Mouse (Mus musculus) G1E-ER4 (cell line): ENCODE measurements around the gene Cxcl5. TPM values are rescaled to one million over a fixed set of nuclear protein-coding genes. Genes with fewer than 3 reads are reported as not detected.

Experiments used
- GATA1 ChIP-seq: IDR thresholded peaks from one replicate; pipeline ENCODE4 v1.8.0; 2012; ENCODE audit warnings: low read length, inconsistent platforms
- polyA plus RNA-seq: library from polyadenylated mRNA; stranded (reverse); fragments of >175 nt; gene quantifications from 2 replicates; pipeline ENCODE4 v1.2.3, GENCODE M21; 2012

Cxcl5 gene
- not detected in 2 replicates for polyA plus RNA-seq

DNA sequence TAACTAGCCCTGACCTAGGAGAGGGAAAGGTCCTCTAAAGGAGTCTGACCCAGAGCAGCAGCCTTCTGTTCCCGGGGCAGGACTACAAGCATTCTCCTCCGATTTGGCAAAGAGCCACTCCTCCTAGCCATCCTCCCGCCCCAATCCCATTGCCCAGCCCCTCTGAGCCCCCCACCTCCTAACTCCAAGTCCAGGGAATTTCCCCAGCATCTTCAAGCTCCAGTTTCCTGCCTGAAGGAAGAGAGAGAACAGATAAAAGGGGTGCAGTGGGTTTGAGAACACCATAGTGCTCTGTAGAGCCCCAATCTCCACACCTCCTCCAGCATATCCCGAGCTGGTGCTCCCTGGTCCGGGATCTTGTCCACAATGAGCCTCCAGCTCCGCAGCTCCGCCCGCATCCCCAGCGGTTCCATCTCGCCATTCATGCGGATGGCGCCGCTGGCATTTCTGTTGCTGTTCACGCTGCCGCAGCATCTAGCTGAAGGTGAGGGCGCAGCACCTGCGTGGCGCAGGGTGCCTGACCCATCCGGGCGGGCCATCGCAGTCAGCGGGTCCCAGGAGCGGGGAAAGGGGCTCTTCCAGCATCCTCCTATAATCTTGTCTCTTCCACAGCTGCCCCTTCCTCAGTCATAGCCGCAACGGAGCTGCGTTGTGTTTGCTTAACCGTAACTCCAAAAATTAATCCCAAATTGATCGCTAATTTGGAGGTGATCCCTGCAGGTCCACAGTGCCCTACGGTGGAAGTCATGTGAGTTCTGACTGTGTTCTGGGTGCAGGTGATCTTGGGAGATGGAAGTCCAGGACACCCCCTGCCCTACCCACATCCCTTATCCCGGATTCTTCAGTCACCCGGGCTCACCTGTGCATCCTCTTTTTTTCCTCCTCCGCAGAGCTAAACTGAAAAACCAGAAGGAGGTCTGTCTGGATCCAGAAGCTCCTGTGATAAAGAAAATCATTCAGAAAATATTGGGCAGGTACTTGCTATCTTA is at the start of gene Cxcl5:
Gene Cxcl5 (plus strand): TSS at position 284 of the 989 bp plus-strand sequence.
- TF ChIP-seq GATA1: no peak

- no peak for TF ChIP-seq GATA1
Measured at GRCm38 (mm10) chr5:90711409-90711808, 47.8 kb upstream of the Cxcl5 start.

GRCm38 (mm10) chr5:90717937-90718336 is 41.2 kb upstream of the Cxcl5 start:
- no peak for TF ChIP-seq GATA1

DNA sequence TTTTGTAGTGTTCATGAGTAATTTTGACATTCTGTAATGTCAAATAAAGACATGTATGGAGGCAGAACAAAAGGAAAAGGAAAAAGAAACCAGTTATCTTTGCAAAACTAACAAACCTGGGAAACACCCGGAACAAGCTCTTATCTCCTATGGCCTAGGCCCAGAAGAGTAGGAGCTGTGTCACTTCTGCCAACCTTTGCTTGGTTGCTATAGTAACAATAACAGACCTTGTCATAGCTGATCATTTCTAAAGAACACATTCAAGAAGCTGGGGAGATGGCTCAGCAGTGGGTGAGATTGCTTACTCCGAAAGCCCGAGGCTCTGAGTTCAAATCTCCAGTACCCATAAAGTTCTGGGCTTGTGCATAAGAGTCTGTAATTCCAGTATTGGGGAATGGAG is 36.5 kb upstream of the Cxcl5 start:
- no peak for TF ChIP-seq GATA1

DNA sequence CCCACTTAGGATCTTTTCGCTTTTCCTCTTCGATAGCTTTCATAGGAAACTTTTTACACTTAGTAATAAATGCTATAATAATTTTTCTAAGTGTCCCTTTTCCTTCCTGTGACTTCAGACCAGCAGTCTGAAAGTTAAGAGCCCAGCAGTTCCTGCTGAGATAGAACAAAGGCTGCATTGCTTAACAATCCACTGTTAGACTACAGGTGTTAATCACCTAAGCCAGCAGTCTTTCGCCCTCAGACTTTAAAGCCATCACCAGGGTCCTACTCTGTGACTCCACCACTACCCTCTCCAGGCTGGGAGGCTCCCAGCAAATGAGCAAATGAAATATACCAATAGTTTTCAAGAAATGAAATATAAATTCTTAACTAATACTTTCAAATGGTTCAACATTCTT is 30.9 kb upstream of the Cxcl5 start:
- TF ChIP-seq GATA1: no peak

DNA sequence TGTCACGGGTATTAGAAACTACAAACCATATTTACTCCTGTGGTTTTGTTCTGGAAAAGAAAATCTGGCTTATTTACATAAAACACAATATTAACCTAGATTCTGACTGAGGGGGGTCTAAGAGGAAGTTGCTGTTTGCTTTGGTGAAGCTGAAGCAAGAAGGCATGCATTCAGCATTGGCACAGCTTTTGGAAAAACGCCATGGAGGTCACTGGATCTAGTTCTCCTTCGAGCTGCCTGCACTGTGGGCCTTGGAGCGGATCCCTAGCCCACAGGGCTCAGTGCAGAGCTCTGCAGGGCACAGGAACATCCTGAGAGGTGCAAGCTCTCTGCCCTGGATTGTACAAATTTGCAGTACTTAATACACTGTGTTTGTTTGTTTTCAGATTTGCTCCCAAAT is 27.7 kb upstream of the Cxcl5 start:
- TF ChIP-seq GATA1: no peak

- peak; percentile 25 for TF ChIP-seq GATA1
Measured at GRCm38 (mm10) chr5:90742029-90742428, 17.1 kb upstream of the Cxcl5 start.

GRCm38 (mm10) chr5:90753934-90754333 is 5.2 kb upstream of the Cxcl5 start:
- no peak for TF ChIP-seq GATA1

DNA sequence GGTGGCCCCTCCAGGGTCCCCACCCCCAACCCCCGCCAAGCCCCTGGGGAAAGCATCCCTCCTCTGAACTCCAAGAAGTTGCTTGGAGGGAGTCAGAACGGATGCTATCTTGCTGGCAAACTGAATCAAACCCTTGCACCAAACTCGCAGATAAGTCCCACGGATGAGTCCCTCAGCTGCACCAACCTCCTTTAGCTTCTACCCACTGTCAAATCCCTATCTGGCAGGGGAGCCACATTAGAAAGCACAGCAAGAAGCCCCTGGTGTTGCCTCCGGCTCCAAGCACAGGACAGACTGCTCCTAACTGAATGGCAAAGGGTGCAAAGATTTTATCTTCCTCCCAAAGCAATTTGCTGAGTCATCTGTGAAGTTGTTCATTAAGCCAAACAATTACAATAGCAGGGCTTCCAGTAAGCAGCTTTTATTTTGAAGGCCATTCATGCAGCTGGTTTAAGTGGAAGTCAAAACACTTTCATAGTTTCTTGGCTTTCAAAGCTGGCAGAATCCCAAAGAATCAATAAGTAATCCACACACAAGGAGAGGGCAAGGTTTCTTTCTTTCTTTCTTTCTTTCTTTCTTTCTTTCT is 1.0 kb upstream of the Cxcl5 start:
- no peak for TF ChIP-seq GATA1

DNA sequence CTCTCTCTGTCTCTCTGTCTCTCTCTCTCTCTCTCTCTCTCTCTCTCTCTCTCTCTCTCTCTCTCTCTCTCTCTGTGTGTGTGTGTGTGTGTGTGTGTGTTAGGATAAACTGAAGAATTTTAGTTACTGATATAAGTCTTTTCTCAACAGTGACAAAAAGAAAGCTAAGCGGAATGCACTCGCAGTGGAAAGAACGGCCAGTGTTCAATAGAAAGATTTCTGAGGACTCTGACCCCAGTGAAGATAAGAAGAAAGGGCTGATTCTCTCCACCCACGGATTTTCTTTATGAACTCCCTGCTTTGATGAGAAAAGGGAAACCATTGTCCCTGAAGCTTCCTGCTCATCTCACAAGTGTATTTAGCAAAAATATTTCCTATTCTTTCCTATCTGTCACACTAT is 1.1 kb downstream of the Cxcl5 start:
- TF ChIP-seq GATA1: no peak

- TF ChIP-seq GATA1: no peak
Measured at GRCm38 (mm10) chr5:90760844-90761243, 1.7 kb downstream of the Cxcl5 start.

DNA sequence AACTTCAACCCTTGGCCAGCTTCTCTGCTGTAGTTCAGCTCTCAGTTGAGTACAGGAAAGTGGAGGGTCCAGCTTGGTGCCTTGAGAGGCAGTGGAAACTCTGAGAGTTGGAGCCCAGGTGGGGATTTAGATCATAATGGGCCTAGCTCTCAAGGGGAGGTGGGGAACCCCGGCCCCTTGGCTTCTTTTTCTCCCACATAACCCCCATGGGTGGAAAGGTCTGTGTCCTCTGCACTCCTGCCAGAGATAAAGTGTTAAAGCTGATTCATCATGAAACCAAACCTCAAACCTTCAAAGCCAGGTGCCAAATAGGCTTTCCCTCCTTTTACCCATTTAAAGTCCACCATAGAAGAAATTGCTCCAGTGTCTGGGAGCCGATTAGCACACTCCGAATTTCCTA is 2.7 kb downstream of the Cxcl5 start:
- no peak for TF ChIP-seq GATA1

GRCm38 (mm10) chr5:90763912-90764665 is 4.9 kb downstream of the Cxcl5 start:
- no peak for TF ChIP-seq GATA1

GRCm38 (mm10) chr5:90765821-90766606 is 6.9 kb downstream of the Cxcl5 start:
- TF ChIP-seq GATA1: no peak

DNA sequence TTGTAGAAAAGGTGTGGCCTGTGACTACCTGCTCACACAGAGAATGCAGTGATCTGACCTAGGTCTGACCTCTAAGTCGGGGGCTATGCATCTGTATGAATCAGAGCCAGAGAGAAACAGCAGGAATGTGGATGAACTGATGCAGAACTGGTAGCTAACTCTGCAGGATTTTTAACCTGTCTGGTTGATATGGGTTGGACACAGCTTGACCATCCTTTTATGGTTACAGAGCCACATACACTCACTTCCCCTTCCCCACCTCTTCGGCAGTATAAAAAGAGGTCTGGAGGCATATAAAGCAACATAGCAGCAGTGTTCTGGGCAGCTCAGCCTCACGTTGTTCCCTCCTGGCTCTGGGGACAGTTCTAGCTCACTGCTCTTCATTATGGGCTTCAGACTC is 9.1 kb downstream of the Cxcl5 start, which contains the start of gene Ppbp:
Gene Ppbp (plus strand): TSS at position 301 of the 400 bp plus-strand sequence.
- no peak for TF ChIP-seq GATA1
